Mouse (Mus musculus): ENCODE data around the gene Itpkb.
A peak's percentile ranks its signal among the peaks of the same experiment; 100 is the strongest.

GRCm38 (mm10) chr1:180428101-180428712 is 97.9 kb downstream of the Itpkb start:
- TF ChIP-seq CTCF (conservative IDR thresholded peaks at IDR 0.05; ENCODE audit: insufficient read depth, insufficient read length, low read depth, low read length) (peak; percentile 93), POLR2A (IDR thresholded peaks at IDR 0.05; ENCODE audit: low read depth, low read length) (no peak)
